Mouse (Mus musculus) kidney, embryonic 14.5 days (tissue): ENCODE results near the gene Tomm20. TPM values are rescaled to one million over a fixed set of nuclear protein-coding genes. Genes with fewer than 3 reads are reported as not detected.

Source experiments
- ATAC-seq: fragments of 200-750 bp; cut with Nextera tagmentation; 2 replicates; pipeline ENCODE4 v1.8.0; 2017; ENCODE audit warnings: moderate number of reproducible peaks, mild to moderate bottlenecking, moderate TSS enrichment, moderate library complexity; ENCODE audit not compliant: low FRiP score, low TSS enrichment
- H3K27ac ChIP-seq: fragments of 300-500 bp; sonication (generic); 2 replicates; pipeline ENCODE4 v1.5.1; 2014; ENCODE audit warnings: low read depth, mild to moderate bottlenecking, low read length, moderate library complexity, mixed read lengths
- H3K27me3 ChIP-seq: fragments of 300-500 bp; sonication (generic); 2 replicates; pipeline ENCODE4 v1.6.1; 2014; ENCODE audit warnings: mild to moderate bottlenecking, low read length; ENCODE audit not compliant: control insufficient read depth, insufficient read depth
- H3K36me3 ChIP-seq: fragments of 300-500 bp; sonication (generic); 2 replicates; pipeline ENCODE4 v1.6.1; 2014; ENCODE audit warnings: low read length, mixed read lengths; ENCODE audit not compliant: control insufficient read depth, insufficient read depth
- H3K4me1 ChIP-seq: fragments of 300-500 bp; sonication (generic); 2 replicates; pipeline ENCODE4 v1.6.1; 2014; ENCODE audit warnings: low read length, mixed read lengths; ENCODE audit not compliant: control insufficient read depth, insufficient read depth
- H3K4me2 ChIP-seq: fragments of 300-500 bp; sonication (generic); replicated peaks from 2 replicates; pipeline ENCODE4 v1.6.1; 2014; ENCODE audit warnings: low read depth, mild to moderate bottlenecking, low read length
- H3K4me3 ChIP-seq: fragments of 300-500 bp; sonication (generic); 2 replicates; pipeline ENCODE4 v1.5.1; 2014; ENCODE audit warnings: mild to moderate bottlenecking, low read length
- H3K9ac ChIP-seq: fragments of 300-500 bp; sonication (generic); 2 replicates; pipeline ENCODE4 v1.6.1; 2014; ENCODE audit warnings: low read depth, mild to moderate bottlenecking, low read length, moderate library complexity
- H3K9me3 ChIP-seq: fragments of 300-500 bp; sonication (generic); 2 replicates; pipeline ENCODE4 v1.6.1; 2016; ENCODE audit warnings: low read length; ENCODE audit not compliant: control insufficient read depth
- WGBS: fragments of 180-500 bp; shearing (Covaris S2); extraction: QIAGEN DNeasy Blood & Tissue Kit; methylation state at CpG from one replicate; pipeline ENCODE4 v1.1.7; 2014; 5-methylcytosine and 5-hydroxymethylcytosine counted together
- polyA plus RNA-seq: library from polyadenylated mRNA; unstranded; fragments of >200 nt; fragmentation: Nextera tagmentation; extraction: Ambion mirVana; gene quantifications from 2 replicates; pipeline ENCODE4 v1.2.1, GENCODE M21; 2014

The Tomm20 gene
- polyA plus RNA-seq, 1 experiment from 2014 or later: 262 TPM

DNA sequence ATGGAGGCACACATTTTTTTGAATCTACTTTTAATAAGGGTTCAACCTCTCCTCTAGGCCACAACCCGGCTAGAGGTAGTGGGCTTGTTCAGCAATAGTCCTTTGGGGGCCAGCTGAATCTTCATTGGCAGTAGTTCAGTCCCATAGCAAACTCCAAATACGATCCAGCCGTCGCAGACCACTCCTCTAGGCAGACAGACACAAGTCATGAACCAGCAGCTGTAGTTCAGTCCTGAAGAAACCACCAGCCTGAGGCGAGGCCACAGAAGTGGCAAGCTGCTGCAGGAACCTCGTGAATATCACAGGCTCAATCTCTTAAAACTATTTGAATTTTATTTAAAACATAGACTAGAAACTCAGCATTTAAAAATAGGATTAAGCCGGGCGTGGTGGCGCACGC is 32.4 kb upstream of the Tomm20 start:
- H3K4me3 ChIP-seq: no peak overlapping the region
- H3K9ac ChIP-seq: no peak overlapping the region
- H3K4me1 ChIP-seq: no peaks in the 10 kb centered on the region
- no peaks in the 10 kb centered on the region for H3K9me3 ChIP-seq
- H3K4me2 ChIP-seq: no peak overlapping the region
- ATAC-seq: no peak
- H3K27ac ChIP-seq: no peak overlapping the region
- H3K27me3 ChIP-seq: 0 out of 2 replicates have a peak, but pooled peaks cover 3% of the 10 kb centered on the region
- WGBS: 81% methylated on average over 10 of the region's 10 CpGs
- no peaks in the 10 kb centered on the region for H3K36me3 ChIP-seq

DNA sequence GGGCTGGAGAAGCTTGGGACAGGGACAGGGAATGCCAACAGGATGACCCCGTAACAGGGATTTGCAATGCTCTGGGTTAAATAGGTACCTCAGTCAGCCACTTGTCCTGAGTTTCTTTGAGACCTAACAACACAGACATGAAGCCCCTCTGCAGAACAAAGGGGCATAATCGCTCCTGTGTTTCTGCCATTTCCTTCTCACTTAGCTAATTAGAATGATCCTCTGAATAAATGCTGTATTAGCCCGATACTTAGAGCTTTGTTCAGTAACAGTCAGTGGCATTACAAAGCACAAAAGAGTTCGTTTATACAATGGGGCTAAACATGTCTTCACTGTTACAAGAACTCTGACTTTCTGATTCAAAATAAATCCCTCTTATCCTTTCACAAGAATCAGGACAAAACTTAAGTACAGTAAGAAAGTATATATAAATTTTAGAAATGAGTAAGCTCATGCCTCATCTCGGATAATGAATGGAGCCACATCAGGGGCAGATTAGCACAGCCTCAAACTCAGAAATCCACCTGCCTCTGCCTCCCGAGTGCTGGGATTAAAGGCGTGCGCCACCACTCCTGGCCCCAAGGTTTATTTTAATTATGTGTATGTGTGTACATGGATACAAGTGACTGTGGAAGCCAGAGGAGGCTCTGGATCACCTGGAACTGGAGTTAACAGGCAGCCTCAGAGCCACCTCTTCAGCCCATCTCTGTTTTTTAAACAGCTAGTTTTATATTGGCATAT is 31.1 kb upstream of the Tomm20 start:
- Histone ChIP-seq H3K27ac (no peak overlapping the region), H3K36me3 (no peaks in the 10 kb centered on the region), H3K27me3 (0 out of 2 replicates have a peak, but pooled peaks cover 3% of the 10 kb centered on the region), H3K4me1 (no peaks in the 10 kb centered on the region), H3K9me3 (no peaks in the 10 kb centered on the region), H3K4me2 (no peak overlapping the region), H3K4me3 (no peak overlapping the region), H3K9ac (no peak overlapping the region)
- 74% methylated on average over 8 of the region's 8 CpGs for whole genome bisulfite sequencing
- ATAC-seq: no peak

GRCm38 (mm10) chr8:126975706-126976105 is 30.1 kb upstream of the Tomm20 start:
- Histone ChIP-seq H3K4me3 (no peak overlapping the region), H3K27ac (no peak overlapping the region), H3K9me3 (no peaks in the 10 kb centered on the region), H3K4me1 (no peaks in the 10 kb centered on the region), H3K9ac (no peak overlapping the region), H3K36me3 (no peaks in the 10 kb centered on the region), H3K4me2 (no peak overlapping the region), H3K27me3 (0 out of 2 replicates have a peak, but pooled peaks cover 3% of the 10 kb centered on the region)
- 18% methylated on average over 1 of the region's 1 CpGs for WGBS
- no peak for ATAC-seq

DNA sequence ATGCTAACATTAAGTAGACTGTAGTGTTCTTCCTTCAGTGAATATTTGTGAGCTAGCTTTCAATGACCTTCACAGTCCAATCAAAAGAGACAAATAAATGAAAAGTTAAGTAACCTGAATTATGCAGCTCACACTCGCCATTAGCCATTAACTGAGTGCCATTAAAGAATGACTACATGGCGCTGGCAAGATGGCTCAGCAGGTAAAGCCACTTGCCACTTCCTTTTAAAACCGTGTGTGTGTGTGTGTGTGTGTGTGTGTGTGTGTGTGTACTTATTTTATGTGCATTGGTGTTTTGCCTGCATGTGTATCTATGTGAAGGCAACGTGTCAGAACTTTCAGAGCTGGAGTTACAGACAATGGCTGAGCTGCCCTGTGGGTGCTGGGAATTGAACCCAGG is 28.9 kb upstream of the Tomm20 start:
- H3K27me3 ChIP-seq: 0 out of 2 replicates have a peak, but pooled peaks cover 3% of the 10 kb centered on the region
- H3K36me3 ChIP-seq: no peaks in the 10 kb centered on the region
- no peak for ATAC-seq
- no peak overlapping the region for H3K27ac ChIP-seq
- no peak overlapping the region for H3K4me2 ChIP-seq
- H3K9me3 ChIP-seq: no peaks in the 10 kb centered on the region
- H3K4me1 ChIP-seq: peaks cover 6% of the 10 kb centered on the region; the same call in 1 of the 2 replicates
- 79% methylated on average over 4 of the region's 4 CpGs for WGBS
- H3K9ac ChIP-seq: no peak overlapping the region
- no peak overlapping the region for H3K4me3 ChIP-seq

- H3K4me3 ChIP-seq: no peak overlapping the region
- 77% methylated on average over 9 of the region's 9 CpGs for WGBS
- no peak overlapping the region for H3K9ac ChIP-seq
- H3K4me2 ChIP-seq: no peak overlapping the region
- no peak for ATAC-seq
- peaks cover 6% of the 10 kb centered on the region; the same call in 1 of the 2 replicates for H3K4me1 ChIP-seq
- H3K27ac ChIP-seq: no peak overlapping the region
- no peaks in the 10 kb centered on the region for H3K9me3 ChIP-seq
- 0 out of 2 replicates have a peak, but pooled peaks cover 3% of the 10 kb centered on the region for H3K27me3 ChIP-seq
- H3K36me3 ChIP-seq: peaks cover 3% of the 10 kb centered on the region
Observed at GRCm38 (mm10) chr8:126973686-126974265, 28.1 kb upstream of the Tomm20 start.

GRCm38 (mm10) chr8:126972649-126973048 is 27.0 kb upstream of the Tomm20 start:
- 70% methylated on average over 2 of the region's 2 CpGs for WGBS
- no peak for ATAC-seq
- Histone ChIP-seq H3K9ac (no peak overlapping the region), H3K4me1 (peaks cover 6% of the 10 kb centered on the region; the same call in 1 of the 2 replicates), H3K9me3 (no peaks in the 10 kb centered on the region), H3K4me3 (no peak overlapping the region), H3K4me2 (no peak overlapping the region), H3K27ac (no peak overlapping the region), H3K36me3 (peaks cover 11% of the 10 kb centered on the region), H3K27me3 (no peaks in the 10 kb centered on the region)

GRCm38 (mm10) chr8:126972102-126972501 is 26.5 kb upstream of the Tomm20 start:
- no peak overlapping the region for H3K9ac ChIP-seq
- H3K27ac ChIP-seq: no peak overlapping the region
- H3K4me1 ChIP-seq: peaks cover 6% of the 10 kb centered on the region; the same call in 1 of the 2 replicates
- H3K9me3 ChIP-seq: no peaks in the 10 kb centered on the region
- ATAC-seq: no peak
- H3K36me3 ChIP-seq: peaks cover 15% of the 10 kb centered on the region
- no peak overlapping the region for H3K4me3 ChIP-seq
- H3K4me2 ChIP-seq: no peak overlapping the region
- no peaks in the 10 kb centered on the region for H3K27me3 ChIP-seq
- WGBS: 85% methylated on average over 2 of the region's 2 CpGs

GRCm38 (mm10) chr8:126971314-126971664 is 25.6 kb upstream of the Tomm20 start:
- H3K27ac ChIP-seq: peak overlapping the region; percentile 66; the same call in 1 of the 2 replicates
- no peaks in the 10 kb centered on the region for H3K9me3 ChIP-seq
- peaks cover 17% of the 10 kb centered on the region for H3K36me3 ChIP-seq
- ATAC-seq: peak; percentile 58; the same call in 1 of the 2 replicates
- no peaks in the 10 kb centered on the region for H3K27me3 ChIP-seq
- H3K9ac ChIP-seq: peak overlapping the region; percentile 84
- peak overlapping the region; percentile 88 for H3K4me3 ChIP-seq
- WGBS: 11% methylated on average over 13 of the region's 13 CpGs
- peak overlapping the region; percentile 88 for H3K4me2 ChIP-seq
- H3K4me1 ChIP-seq: peaks cover 6% of the 10 kb centered on the region; the same call in 1 of the 2 replicates
